Mouse (Mus musculus) megakaryocyte, adult 5-6 weeks (primary cell): ENCODE results near the gene Prkcb. TPM values are rescaled to one million over a fixed set of nuclear protein-coding genes. Genes with fewer than 3 reads are reported as not detected.

ENCODE experiments used
- ATAC-seq: 2 replicates; pipeline ENCODE4 v1.8.0; 2016; ENCODE audit warnings: mild to moderate bottlenecking, inconsistent platforms; ENCODE audit not compliant: poor library complexity, severe bottlenecking
- total RNA-seq, 2 experiments: library from RNA; stranded (forward) in 1 of 2; stranded (reverse) in 1 of 2; fragments of 153-499, 151-499 nt in 1 of 2; fragments of 221-1000, 200-1000 nt in 1 of 2; gene quantifications; 2 replicates each; pipeline versions ENCODE4 v1.2.3 to v1.2.4; 2015 to 2017

Prkcb gene
- total RNA-seq, 2 experiments from 2014 or later: 85.9 to 135 TPM

DNA sequence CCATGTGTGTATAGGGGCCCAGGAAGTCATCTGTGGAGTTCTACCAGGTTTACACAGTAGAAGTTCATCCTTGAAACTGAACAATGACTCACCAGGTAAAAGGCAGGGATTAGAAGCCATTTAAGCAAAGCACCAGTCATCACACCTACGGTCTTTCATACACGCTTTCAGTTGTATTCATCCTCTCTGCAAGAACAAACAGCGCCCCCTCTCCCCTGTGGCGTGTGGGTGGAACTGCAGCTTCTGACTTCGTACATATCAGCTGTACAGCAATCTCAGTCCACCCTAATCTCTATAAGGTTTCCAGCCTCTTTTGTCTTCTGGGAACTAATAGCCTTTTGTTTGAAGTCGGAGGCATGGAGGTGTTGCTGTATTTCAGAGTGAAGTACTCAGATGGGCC, 156.5 kb downstream of the Prkcb start:
- peak; percentile 91 for ATAC-seq

DNA sequence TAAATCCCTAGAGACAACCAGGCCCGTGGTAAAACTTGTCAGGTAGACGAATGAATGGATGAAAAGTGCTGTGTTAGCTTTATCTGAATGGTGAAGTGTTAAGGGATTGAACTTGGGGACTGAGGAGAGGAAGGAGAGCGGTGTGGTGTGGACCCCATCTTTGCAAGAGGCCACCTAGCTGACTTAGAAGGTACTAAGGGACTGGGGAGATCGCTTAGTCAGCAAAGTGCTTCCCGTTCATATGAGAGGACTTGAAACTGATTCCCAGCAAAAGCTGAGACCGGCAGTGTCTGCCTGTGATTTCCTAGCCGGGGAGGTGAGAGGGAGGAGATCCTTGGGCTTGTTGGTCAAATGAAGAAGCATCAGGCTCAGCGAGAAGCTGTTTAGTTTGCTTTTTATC, 164.1 kb downstream of the Prkcb start:
- ATAC-seq: no peak

DNA sequence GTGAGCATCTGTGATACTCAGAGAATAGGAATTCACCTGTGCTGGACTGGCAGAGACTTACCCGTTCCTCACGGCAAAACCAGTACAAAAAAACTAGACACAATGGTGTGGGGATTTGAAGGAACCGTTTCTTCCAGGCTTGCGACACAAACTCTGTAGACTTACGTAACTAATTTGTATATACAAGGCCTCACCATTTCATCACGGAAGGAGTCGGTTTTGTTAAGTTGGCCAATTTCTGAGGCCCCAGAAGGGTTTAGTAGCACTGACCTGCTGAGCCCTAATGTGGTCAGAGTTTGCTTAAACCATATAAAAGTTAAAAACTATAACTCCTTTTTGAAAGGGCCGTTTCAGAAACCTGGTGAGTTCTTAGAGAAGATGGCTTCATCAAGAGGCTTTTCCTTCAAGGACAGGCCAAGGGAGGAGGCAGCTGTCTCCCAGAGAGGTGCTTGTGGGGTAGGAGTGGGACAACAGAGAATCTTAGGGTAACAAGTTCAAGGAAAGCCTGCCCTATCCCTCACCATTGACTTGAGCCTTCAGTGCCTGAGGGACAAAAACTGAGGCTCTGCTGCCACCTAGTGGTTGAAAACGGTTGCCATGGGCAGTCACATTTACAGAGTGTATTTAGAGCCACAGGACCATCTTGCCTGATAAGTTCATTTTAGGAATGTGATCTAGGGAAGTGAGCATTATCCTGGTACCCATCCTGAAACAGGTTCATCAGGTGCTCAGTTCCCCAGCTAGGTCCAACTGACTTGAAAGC, 170.8 kb downstream of the Prkcb start:
- ATAC-seq: peak; percentile 84

DNA sequence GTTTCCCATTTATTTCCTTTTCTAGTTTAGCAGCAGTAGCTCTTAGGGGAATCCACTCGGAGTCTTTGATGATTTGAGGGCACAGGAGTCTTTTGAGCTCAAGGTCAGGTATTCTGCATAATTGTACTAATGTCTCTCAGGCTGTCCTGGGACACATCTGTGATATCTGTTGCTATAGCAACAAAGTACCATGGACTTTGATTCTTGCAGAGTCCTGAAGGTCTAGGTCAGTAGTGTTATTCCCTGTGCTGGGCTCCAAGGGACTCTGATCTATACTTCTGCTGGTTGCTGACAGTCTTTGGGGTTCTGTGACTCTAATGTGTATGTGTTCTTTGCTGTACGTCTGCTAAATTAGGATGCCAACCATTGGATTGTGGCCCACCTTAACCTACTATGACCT, 171.5 kb downstream of the Prkcb start:
- ATAC-seq: no peak

DNA sequence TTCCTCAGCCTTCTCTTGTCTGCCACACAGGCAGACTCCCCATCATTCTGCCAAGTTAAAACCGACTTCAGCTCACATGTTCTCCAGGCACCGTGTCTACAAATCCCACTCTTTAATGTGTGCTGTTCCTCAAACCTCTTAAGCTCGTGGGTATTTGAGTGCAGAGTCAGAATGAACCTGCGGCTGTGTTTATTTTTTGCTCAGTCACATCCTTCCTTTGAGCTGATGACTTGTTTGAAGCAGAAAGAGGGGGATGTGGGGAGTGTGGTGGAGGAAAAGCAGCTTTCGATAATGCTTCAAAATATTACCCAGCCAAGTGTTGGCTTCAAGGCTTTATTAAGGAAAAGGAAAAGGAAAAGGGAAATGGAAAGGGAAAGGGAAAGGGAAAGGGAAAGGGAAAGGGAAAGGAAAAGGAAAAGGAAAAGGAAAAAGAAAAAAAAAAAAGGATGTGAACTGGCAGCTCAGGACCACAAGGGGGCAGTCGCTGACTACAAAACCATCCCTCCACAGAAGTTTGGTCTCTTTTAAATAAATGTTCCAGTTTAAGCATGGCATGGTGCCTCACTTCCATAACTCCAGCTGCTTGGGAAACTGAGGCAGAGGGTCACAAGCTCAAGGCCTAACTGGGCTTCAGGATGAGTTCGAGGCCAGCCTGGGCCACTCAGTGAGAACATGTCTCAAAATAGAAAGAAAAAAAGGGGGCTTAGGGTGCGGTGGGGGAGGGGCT, 177.4 kb downstream of the Prkcb start:
- peak; percentile 48; the same call in 1 of the 2 replicates for ATAC-seq

DNA sequence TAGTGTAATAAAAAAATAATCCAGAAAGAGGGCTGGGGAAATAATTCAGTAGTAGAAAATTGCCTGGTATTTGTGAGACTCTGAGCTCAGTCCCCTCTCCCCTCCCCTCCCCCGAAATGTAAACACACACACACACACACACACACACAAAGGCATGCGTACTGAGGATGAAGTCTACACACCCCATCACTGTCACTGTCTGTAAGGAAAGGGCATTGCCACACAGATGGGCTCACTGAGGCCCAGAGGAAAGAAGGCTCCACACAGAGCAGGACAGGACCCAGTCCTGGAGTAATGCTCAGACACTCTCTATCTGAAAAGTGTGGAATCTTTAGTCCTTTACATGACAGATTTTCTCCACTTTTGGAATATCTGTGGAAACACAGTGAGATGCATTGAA, 178.2 kb downstream of the Prkcb start:
- ATAC-seq: no peak

DNA sequence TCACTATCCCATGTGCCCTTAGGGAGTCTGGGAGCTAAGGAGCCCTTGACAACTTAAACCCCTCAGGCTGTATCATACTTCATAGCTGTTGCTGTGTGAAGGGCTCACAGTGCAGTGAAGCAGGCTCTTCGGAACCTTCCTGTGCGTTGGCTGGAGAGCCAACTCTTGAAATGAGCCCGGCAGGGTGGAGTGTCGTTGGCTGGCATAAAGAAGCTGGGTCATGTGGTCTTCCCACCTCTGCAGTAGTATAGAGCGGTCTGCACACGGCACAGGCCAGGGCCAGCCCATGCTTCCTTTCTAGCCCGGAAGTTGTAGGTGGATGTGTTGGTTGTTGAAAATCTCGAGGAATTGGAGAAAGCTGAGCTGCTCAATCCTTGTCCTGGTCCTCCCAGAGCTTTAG, 179.3 kb downstream of the Prkcb start:
- no peak for ATAC-seq

DNA sequence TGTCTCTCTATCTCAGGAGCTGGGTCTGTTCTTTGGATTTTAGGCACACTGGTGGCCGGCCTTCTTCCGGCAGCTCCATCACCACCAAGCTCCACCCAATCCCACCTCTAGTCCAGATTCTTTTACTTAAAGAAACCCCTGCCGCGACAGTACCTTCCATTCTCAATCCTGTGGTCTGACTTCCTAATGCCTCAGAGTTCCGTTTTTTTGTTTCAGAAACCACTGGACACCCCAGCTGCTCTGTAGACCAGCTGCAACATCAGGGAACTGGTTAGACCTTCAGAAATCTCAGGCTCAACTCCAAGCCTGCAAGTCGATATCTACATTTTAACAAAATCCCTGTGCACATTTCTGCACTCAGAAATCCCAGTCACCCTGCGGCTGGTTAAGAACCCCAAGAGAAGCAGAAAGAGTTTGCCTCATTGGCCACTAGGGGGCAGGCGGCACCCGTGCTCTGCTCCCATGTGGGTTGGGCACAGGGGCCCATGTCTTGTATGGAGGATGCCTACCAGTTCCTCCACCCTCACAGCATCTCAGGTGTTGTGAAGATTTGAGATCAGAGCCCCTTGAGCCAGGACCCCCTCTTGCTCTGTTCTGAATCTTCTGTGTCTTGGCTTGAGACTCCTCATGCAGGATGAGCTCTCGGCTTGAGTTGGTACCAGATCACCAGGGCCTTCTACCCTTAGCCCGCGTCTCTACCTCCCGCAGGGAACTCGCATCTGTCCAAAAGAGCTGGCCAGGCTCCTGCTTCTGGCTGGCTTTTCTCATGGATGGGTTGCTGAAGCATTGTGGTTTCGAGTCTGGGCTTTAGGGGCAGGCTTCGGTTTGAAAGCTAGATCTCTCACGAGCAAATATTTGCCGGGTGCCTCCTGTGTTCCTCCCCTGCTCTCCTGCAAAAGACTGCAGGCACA, 182.1 kb downstream of the Prkcb start:
- ATAC-seq: peak; percentile 81

DNA sequence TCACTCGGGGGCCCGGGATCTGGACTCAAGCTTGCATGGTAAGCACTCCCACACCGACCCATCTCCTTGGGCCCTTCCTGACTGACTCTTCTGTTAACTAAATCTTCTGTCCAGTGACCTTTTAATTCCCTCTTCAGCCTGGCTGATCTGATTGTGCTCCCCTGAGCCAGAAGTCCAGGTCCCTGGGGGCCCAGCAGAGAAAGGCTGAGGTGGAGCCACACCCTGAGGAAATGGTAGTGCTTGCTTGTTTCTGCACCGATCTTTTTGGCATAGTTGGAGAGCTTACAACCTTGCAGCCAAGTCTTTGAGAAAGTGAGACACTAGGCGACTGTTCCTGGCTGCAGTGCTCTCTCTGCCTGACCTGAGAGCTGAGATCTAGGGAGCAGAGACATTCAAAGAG, 183.7 kb downstream of the Prkcb start:
- no peak for ATAC-seq

DNA sequence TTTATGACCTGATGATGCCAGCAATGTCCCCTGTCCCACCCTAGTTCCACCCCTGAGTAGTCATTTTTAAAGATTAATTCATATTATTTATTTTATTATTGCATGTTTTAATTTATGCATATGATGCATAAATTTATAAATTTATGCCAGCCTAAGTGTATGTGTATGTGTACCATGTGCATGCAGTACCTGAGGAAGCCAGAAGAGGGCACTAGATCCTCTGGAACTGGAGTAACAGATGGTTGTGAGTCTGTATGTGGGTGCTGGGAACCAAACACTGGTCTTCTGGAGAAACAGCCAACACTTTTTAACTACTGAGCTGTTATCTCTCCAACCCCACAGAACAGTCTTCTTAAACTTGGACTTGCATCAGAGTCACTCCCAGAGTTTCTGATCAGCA, 186.5 kb downstream of the Prkcb start:
- ATAC-seq: no peak

DNA sequence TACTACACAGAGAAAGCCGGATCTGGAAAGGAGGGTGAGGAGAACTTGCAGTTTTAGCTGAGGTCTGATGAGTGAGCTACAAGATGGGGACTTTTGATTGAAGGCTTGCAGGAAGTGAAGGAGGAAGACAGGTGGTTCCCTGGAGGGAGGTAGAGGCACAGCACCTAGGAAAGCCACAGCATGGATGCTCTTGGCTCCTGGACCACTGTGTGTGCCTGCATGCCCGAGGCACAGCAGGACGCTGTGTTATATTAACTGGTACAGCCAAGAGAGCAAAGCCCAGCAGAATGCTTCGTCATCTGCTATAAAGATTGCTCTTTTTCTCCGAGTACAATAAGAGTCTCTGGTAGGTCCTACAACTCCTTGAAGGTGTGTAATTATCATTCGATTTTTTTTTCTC, 188.1 kb downstream of the Prkcb start:
- ATAC-seq: no peak

DNA sequence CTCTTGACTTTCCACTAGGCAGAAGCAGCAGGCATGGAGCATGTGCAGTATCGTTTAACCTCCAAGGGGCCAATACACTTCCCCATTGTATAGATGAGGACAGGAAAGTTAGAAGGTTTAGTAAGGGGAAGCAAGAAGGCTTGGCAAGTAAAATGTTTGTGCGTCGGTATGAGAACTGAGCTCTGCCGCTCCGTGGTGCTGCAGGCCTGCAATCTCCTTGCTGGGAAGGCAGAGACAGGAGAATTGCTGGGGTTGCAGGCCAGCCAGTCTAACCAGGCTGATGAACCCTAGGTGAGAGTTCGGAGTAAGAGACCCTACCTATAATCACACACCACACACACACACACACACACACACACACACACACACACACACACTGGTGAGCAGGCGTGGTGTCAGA, 188.6 kb downstream of the Prkcb start:
- ATAC-seq: no peak

DNA sequence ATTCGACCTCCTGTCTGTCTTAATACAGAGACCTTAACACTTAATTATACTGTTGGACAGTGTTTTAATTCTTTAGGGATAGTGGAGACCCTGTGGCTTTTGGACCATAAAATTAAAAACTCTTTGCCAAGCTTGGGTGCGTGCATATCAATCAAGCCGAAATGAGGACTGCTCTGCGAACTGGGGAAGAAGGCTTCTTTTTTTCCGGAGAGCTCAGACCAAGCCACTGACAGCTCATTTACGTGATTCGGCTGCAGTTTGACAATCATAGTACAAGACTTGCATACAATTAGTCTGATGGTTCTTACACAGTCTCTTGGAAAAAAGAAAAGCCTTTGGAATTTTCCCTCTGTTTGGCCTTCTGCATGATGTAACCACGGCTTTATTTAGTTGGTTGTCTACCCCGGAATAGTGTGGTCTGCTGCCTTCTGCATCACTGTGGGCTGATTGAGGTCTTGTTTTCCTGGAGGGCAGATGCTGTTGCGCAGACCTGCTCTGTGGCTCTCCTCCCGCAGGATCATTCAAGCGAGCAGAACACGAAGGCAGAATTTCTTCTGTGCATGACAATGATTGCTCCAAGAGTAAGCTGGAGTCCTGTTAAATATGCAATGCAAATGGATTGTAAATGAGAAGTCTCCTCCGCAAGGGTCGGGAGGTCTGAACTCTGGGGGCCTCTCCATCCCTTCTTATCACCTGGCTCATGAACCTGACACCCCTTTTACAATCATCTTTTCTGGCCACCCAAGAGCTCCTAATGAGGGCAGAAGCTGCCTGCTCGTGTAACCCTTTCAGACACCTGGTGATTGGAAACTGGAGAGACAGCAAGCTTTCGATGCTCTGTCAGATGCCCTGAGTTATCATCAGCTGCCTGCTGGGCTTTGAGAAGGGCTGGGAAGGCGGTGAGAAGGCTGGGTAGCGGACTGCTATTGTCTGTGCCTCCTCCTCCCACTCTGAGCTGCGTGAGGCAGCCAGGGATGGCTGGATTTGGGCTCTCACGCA, 189.3 kb downstream of the Prkcb start:
- no peak for ATAC-seq

DNA sequence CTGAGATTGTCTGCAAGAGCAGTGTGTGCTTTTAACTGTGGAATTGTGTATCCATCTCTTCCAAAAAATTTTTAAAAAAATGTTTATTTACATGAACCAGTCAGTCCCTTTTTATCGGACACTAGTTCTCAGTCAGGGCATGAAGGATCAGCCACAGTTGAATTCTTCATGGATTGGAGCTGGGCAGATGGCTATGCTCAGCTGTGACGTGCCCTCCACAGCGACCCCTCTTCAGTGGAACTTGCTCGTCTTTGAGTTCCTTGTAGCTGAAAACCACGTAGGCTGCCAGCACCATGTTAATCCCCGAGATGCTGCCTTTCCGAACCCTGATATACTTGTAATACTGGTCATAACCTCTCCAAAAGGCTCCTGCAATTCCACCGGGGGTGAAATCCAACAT, 195.4 kb downstream of the Prkcb start:
- ATAC-seq: no peak

DNA sequence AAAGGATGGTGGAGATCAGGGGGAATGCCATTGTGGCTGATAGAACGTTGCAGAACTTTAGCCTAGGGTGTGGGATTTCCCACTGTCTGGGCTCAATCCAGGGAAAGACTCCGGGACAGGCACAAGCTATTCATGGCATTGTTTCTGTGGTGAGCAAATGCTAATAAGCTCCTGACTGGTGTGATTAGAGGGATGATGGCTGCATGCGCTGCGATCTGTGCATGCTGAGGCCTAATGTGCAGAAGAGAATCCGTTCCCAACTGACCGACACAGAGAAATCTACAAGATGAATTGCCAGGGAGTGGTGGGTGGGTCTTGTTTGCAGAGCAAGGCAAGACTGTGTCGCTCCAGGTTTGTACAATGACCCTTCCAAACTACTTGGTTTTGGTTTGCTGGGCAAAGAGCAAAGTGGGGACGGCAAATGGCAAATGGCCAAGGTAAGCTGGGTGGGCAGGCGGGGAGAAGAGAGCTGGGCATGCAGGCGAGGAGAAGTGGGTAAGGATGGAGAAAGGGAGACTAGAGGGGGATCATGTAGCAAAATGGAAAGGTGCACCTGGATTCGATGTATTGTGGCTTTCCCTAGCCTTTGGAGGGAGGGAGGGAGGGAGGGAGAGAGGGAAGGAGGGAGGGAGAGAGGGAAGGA, 199.5 kb downstream of the Prkcb start:
- ATAC-seq: no peak

DNA sequence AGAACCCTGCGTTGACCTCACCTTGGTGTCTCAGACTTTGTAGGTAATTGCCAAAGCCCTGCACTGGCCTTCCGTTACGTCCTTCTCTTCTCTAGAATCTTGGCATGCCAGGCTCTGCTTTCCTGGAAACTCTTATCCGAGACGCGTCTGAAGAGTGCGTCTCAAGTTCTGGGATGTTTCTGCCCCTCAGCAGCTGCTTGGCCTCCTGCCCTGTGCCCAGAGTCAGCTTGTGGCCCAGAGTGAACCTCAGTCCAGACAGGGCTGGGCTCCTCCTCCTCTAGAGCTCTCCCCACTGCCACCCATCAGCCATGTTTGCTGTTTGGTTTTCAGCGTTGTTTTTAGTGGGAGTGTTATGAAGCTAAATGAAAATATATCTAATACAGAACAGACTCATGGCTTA, 203.5 kb downstream of the Prkcb start:
- ATAC-seq: no peak

DNA sequence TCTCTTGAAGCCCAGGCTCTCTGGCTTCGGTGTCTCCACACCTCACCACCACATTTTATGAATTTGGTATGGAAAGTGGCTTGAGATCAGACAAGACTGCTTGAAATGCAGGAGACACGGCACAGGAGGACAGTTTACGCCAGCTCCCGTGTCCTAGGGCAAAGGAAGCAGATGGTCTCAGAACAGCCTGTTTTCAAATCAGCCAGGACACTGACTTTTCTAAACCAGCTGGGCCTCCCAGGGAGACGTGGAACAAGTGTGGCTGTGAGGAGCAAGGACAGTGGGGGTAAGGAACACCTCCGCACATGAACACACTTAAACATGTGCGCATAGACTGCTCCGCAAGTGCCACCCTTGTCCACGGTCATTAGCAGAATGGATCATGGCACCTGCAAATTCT, 204.4 kb downstream of the Prkcb start:
- ATAC-seq: no peak

DNA sequence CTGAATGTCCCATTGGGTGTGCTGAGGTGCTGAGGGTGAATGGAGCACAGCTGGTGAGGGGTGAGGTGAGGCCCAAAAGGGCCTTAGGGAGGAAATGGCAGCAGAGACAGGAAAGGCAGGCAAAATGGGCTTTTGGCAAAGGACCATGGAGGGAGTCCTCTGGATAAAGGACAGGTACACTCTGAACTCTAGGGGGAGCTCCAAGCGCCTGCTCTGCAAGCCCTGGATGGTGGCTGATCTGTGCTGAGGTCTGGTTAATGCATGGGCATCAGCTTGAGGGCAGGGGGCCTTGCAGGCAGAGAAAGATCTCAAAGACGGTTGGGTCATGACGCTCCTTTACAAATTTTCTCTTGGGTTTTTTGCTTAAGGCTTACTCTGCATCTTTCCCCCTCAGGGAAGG, 205.5 kb downstream of the Prkcb start:
- no peak for ATAC-seq

DNA sequence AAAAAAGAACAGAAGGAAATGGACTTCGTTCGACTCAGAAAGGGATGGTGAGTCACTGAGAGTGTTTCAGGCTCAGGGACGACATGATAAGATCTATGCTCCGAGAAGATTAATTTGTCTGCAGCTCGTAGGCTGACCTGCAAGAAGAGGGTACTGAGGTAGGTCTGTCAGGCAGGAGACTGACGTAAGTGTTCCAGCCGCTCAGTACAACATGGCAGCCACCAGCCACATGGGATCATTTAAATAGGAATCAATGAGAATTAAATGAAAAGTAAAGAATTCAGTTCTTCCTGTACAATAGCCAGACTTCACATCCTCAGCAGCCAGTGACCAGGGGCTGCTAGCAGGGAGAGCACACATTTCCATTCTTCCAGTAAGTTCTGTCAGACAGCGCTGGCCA, 209.0 kb downstream of the Prkcb start:
- ATAC-seq: no peak

DNA sequence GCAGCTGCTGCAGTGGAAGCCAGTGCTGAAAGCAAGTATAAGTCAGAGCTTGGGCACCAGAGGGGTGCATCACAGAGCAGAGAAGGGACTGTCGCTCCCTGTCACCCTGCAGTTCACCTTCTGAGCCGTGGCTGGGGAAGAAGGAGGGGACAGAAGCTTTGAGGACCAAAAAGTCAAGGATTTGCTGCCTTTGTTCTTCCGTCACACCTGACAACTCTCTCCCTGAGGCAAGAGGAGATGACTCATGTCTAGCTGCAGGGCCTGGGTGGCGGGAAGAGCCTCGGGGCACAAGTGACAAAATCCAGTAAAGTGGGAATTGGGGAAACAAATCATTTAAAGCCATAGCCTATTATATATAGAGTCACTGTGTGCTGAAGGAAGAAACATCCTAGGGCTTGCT, 209.9 kb downstream of the Prkcb start:
- ATAC-seq: no peak
